Mouse (Mus musculus) forebrain, embryonic 11.5 days (tissue): ENCODE measurements around the gene Myo3b. TPM values are rescaled to one million over a fixed set of nuclear protein-coding genes. Genes with fewer than 3 reads are reported as not detected.

ENCODE experiments used
- ATAC-seq: fragments of 200-750 bp; cut with Nextera tagmentation; replicated peaks from 2 replicates; pipeline ENCODE4 v1.8.0; 2017; ENCODE audit warnings: moderate TSS enrichment; ENCODE audit not compliant: low FRiP score
- DNase-seq: peaks from one replicate; pipeline ENCODE4 v3.0.0-alpha.2; 2017; ENCODE audit warnings: low spot score
- H3K27ac ChIP-seq: fragments of 300-500 bp; sonication (generic); 2 replicates; pipeline ENCODE4 v1.5.1; 2014; ENCODE audit warnings: low read depth, low read length
- H3K27me3 ChIP-seq: fragments of 300-500 bp; sonication (generic); 2 replicates; pipeline ENCODE4 v1.6.1; 2014; ENCODE audit warnings: mild to moderate bottlenecking, low read length, mixed read lengths; ENCODE audit not compliant: control insufficient read depth, insufficient read depth
- H3K36me3 ChIP-seq: fragments of 300-500 bp; sonication (generic); 2 replicates; pipeline ENCODE4 v1.6.1; 2014; ENCODE audit warnings: mild to moderate bottlenecking, low read length, moderate library complexity, mixed read lengths; ENCODE audit not compliant: control insufficient read depth, insufficient read depth
- H3K4me1 ChIP-seq: fragments of 300-500 bp; sonication (generic); replicated peaks from 2 replicates; pipeline ENCODE4 v1.6.1; 2014; ENCODE audit warnings: low read length, mixed read lengths; ENCODE audit not compliant: control insufficient read depth, insufficient read depth
- H3K4me2 ChIP-seq: fragments of 300-500 bp; sonication (generic); 2 replicates; pipeline ENCODE4 v1.6.1; 2014; ENCODE audit warnings: low read depth, mild to moderate bottlenecking, low read length, moderate library complexity, mixed read lengths; ENCODE audit not compliant: severe bottlenecking
- H3K4me3 ChIP-seq: fragments of 300-500 bp; sonication (generic); 2 replicates; pipeline ENCODE4 v1.5.1; 2014; ENCODE audit warnings: low read depth, low read length
- H3K9ac ChIP-seq: fragments of 300-500 bp; sonication (generic); 2 replicates; pipeline ENCODE4 v1.6.1; 2014; ENCODE audit warnings: low read length
- H3K9me3 ChIP-seq: fragments of 300-500 bp; sonication (generic); 2 replicates; pipeline ENCODE4 v1.6.1; 2016; ENCODE audit warnings: low read length, mixed read lengths; ENCODE audit not compliant: control insufficient read depth
- WGBS: fragments of 180-500 bp; shearing (Covaris S2); extraction: QIAGEN DNeasy Blood & Tissue Kit; methylation state at CpG from one replicate; pipeline ENCODE4 v1.1.7; 2014; 5-methylcytosine and 5-hydroxymethylcytosine counted together
- polyA plus RNA-seq: library from polyadenylated mRNA; unstranded; fragments of >200 nt; fragmentation: Nextera tagmentation; extraction: Ambion mirVana; gene quantifications from 2 replicates; pipeline ENCODE4 v1.2.1, GENCODE M21; 2014

Myo3b gene
- polyA plus RNA-seq, 1 experiment from 2014 or later: not detected

GRCm38 (mm10) chr2:70333553-70333952 is 294.6 kb downstream of the Myo3b start:
- Histone ChIP-seq H3K9me3 (no peaks in the 10 kb centered on the region), H3K36me3 (no peaks in the 10 kb centered on the region), H3K27me3 (no peaks in the 10 kb centered on the region), H3K4me3 (no peak overlapping the region), H3K9ac (no peak overlapping the region), H3K4me1 (no peaks in the 10 kb centered on the region; the same call in 1 of the 2 replicates), H3K4me2 (no peak overlapping the region), H3K27ac (no peak overlapping the region)
- DNase-seq (no peak), ATAC-seq (no peak)
- WGBS: 91% methylated on average over 6 of the region's 6 CpGs

- H3K4me1 ChIP-seq: no peaks in the 10 kb centered on the region; the same call in 1 of the 2 replicates
- H3K36me3 ChIP-seq: no peaks in the 10 kb centered on the region
- H3K27me3 ChIP-seq: no peaks in the 10 kb centered on the region
- H3K9ac ChIP-seq: no peak overlapping the region
- WGBS: 85% methylated on average over 6 of the region's 6 CpGs
- DNase-seq (no peak), ATAC-seq (no peak)
- H3K27ac ChIP-seq: no peak overlapping the region
- no peaks in the 10 kb centered on the region for H3K9me3 ChIP-seq
- H3K4me3 ChIP-seq: no peak overlapping the region
- no peak overlapping the region for H3K4me2 ChIP-seq
These were observed 297.6 kb downstream of the Myo3b start for GRCm38 (mm10) chr2:70336551-70336950.

- H3K4me2 ChIP-seq: no peak overlapping the region
- no peak for ATAC-seq
- 66% methylated on average over 7 of the region's 7 CpGs for WGBS
These were observed 298.3 kb downstream of the Myo3b start for GRCm38 (mm10) chr2:70337208-70337611.

GRCm38 (mm10) chr2:70337869-70338268 is 298.9 kb downstream of the Myo3b start:
- Histone ChIP-seq H3K4me1 (no peaks in the 10 kb centered on the region; the same call in 1 of the 2 replicates), H3K9me3 (no peaks in the 10 kb centered on the region), H3K4me2 (no peak overlapping the region), H3K27ac (no peak overlapping the region), H3K36me3 (no peaks in the 10 kb centered on the region), H3K4me3 (no peak overlapping the region), H3K27me3 (no peaks in the 10 kb centered on the region), H3K9ac (no peak overlapping the region)
- no peak for ATAC-seq
- 79% methylated on average over 9 of the region's 9 CpGs for WGBS
- no peak for DNase-seq

More at GRCm38 (mm10) chr2:70337208-70337611, 298.3 kb downstream of the Myo3b start:
- DNase-seq: no peak
- Histone ChIP-seq H3K27ac (no peak overlapping the region), H3K4me1 (no peaks in the 10 kb centered on the region; the same call in 1 of the 2 replicates), H3K9me3 (no peaks in the 10 kb centered on the region), H3K27me3 (no peaks in the 10 kb centered on the region), H3K36me3 (no peaks in the 10 kb centered on the region), H3K9ac (no peak overlapping the region), H3K4me3 (no peak overlapping the region)

- Histone ChIP-seq H3K36me3 (no peaks in the 10 kb centered on the region), H3K9me3 (no peaks in the 10 kb centered on the region), H3K4me3 (no peak overlapping the region), H3K27me3 (no peaks in the 10 kb centered on the region), H3K9ac (no peak overlapping the region), H3K27ac (no peak overlapping the region), H3K4me1 (no peaks in the 10 kb centered on the region; the same call in 1 of the 2 replicates), H3K4me2 (no peak overlapping the region)
- ATAC-seq (no peak), DNase-seq (no peak)
- 73% methylated on average over 7 of the region's 7 CpGs for WGBS
These were observed 300.1 kb downstream of the Myo3b start for GRCm38 (mm10) chr2:70339061-70339460.

GRCm38 (mm10) chr2:70339501-70339900 is 300.6 kb downstream of the Myo3b start:
- no peak for DNase-seq
- WGBS: 74% methylated on average over 6 of the region's 6 CpGs
- no peak overlapping the region for H3K4me2 ChIP-seq
- no peaks in the 10 kb centered on the region; the same call in 1 of the 2 replicates for H3K4me1 ChIP-seq
- H3K9me3 ChIP-seq: no peaks in the 10 kb centered on the region
- H3K9ac ChIP-seq: no peak overlapping the region
- H3K27ac ChIP-seq: no peak overlapping the region
- H3K27me3 ChIP-seq: no peaks in the 10 kb centered on the region
- no peak overlapping the region for H3K4me3 ChIP-seq
- ATAC-seq: no peak
- no peaks in the 10 kb centered on the region for H3K36me3 ChIP-seq

- WGBS: 89% methylated on average over 8 of the region's 8 CpGs
- Histone ChIP-seq H3K36me3 (no peaks in the 10 kb centered on the region), H3K27me3 (no peaks in the 10 kb centered on the region), H3K4me2 (no peak overlapping the region), H3K9ac (no peak overlapping the region), H3K9me3 (no peaks in the 10 kb centered on the region), H3K4me1 (no peaks in the 10 kb centered on the region; the same call in 1 of the 2 replicates), H3K4me3 (no peak overlapping the region), H3K27ac (no peak overlapping the region)
- ATAC-seq: no peak
- DNase-seq: no peak
These were observed 301.3 kb downstream of the Myo3b start for GRCm38 (mm10) chr2:70340224-70340623.

- H3K36me3 ChIP-seq: no peaks in the 10 kb centered on the region
- WGBS: 82% methylated on average over 8 of the region's 8 CpGs
These were observed 306.2 kb downstream of the Myo3b start for GRCm38 (mm10) chr2:70345126-70345525.

GRCm38 (mm10) chr2:70347511-70347910 is 308.6 kb downstream of the Myo3b start:
- ATAC-seq (no peak), DNase-seq (no peak)
- 45% methylated on average over 1 of the region's 1 CpGs for WGBS
- Histone ChIP-seq H3K4me1 (no peaks in the 10 kb centered on the region), H3K27ac (no peak overlapping the region), H3K27me3 (no peaks in the 10 kb centered on the region), H3K9ac (no peak overlapping the region), H3K36me3 (no peaks in the 10 kb centered on the region), H3K4me3 (no peak overlapping the region), H3K9me3 (no peaks in the 10 kb centered on the region), H3K4me2 (no peak overlapping the region)

More at GRCm38 (mm10) chr2:70345126-70345525, 306.2 kb downstream of the Myo3b start:
- H3K9ac ChIP-seq: no peak overlapping the region
- DNase-seq (no peak), ATAC-seq (no peak)
- H3K4me2 ChIP-seq: no peak overlapping the region
- no peaks in the 10 kb centered on the region for H3K4me1 ChIP-seq
- H3K27me3 ChIP-seq: no peaks in the 10 kb centered on the region
- no peak overlapping the region for H3K4me3 ChIP-seq
- H3K27ac ChIP-seq: no peak overlapping the region
- H3K9me3 ChIP-seq: no peaks in the 10 kb centered on the region
